Mouse (Mus musculus) hindbrain, embryonic 11.5 days (tissue): Measurements from ENCODE around the gene Cyp4f40. TPM values are rescaled to one million over a fixed set of nuclear protein-coding genes. Genes with fewer than 3 reads are reported as not detected.
"Not testable (repeated sequence)": the region's sequence is repeated elsewhere in the genome, so short reads cannot be mapped to it uniquely, and the experiment has no call there.

ENCODE experiments used
- ATAC-seq: fragments of 200-750 bp; cut with Nextera tagmentation; 2 replicates; pipeline ENCODE4 v1.8.0; 2017; ENCODE audit warnings: mild to moderate bottlenecking, moderate TSS enrichment, moderate library complexity; ENCODE audit not compliant: low FRiP score
- DNase-seq: peaks from one replicate; pipeline ENCODE4 v3.0.0-alpha.2; 2015; ENCODE audit warnings: low spot score
- H3K27ac ChIP-seq: fragments of 300-500 bp; sonication (generic); 2 replicates; pipeline ENCODE4 v1.5.1; 2014; ENCODE audit warnings: mild to moderate bottlenecking, low read depth, low read length
- H3K27me3 ChIP-seq: fragments of 300-500 bp; sonication (generic); 2 replicates; pipeline ENCODE4 v1.6.1; 2014; ENCODE audit warnings: mild to moderate bottlenecking, low read length, moderate library complexity, mixed read lengths; ENCODE audit not compliant: control insufficient read depth, insufficient read depth
- H3K36me3 ChIP-seq: fragments of 300-500 bp; sonication (generic); 2 replicates; pipeline ENCODE4 v1.6.1; 2014; ENCODE audit warnings: mild to moderate bottlenecking, low read length, moderate library complexity, mixed read lengths; ENCODE audit not compliant: control insufficient read depth, insufficient read depth
- H3K4me1 ChIP-seq: fragments of 300-500 bp; sonication (generic); replicated peaks from 2 replicates; pipeline ENCODE4 v1.6.1; 2014; ENCODE audit warnings: low read length, mixed read lengths; ENCODE audit not compliant: control insufficient read depth, insufficient read depth
- H3K4me2 ChIP-seq: fragments of 300-500 bp; sonication (generic); replicated peaks from 2 replicates; pipeline ENCODE4 v1.6.1; 2014; ENCODE audit warnings: mild to moderate bottlenecking, low read depth, low read length
- H3K4me3 ChIP-seq: fragments of 300-500 bp; sonication (generic); 2 replicates; pipeline ENCODE4 v1.5.1; 2014; ENCODE audit warnings: low read depth, low read length
- H3K9ac ChIP-seq: fragments of 300-500 bp; sonication (generic); 2 replicates; pipeline ENCODE4 v1.6.1; 2014; ENCODE audit warnings: low read depth, low read length
- H3K9me3 ChIP-seq: fragments of 300-500 bp; sonication (generic); 2 replicates; pipeline ENCODE4 v1.6.1; 2016; ENCODE audit warnings: low read length; ENCODE audit not compliant: control insufficient read depth
- WGBS: fragments of 180-500 bp; shearing (Covaris S2); extraction: QIAGEN DNeasy Blood & Tissue Kit; methylation state at CpG from one replicate; pipeline ENCODE4 v1.1.7; 2014; 5-methylcytosine and 5-hydroxymethylcytosine counted together
- polyA plus RNA-seq: library from polyadenylated mRNA; unstranded; fragments of >200 nt; fragmentation: Nextera tagmentation; extraction: Ambion mirVana; gene quantifications from 2 replicates; pipeline ENCODE4 v1.2.1, GENCODE M21; 2014

Cyp4f40 gene
- polyA plus RNA-seq, 1 experiment from 2014 or later = not detected

DNA sequence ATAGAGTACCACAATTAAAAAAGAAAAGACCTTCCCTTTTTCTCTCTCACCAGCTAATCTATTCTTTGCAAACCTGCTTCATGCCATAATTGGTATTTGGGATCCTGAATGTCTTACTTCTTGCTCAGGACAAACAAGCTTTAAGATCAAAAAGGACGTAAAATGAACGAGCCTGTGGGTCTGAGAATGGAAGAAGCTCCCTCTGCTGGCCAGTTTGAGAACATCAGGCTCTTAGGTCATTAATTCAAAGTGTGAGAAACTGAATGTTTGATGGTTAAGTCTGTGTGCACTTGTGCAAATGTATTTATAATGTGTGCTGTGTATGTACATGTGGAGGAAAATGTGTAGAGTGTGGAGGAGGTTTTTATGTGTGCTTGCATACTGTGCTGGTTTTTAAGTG lies 21.7 kb downstream of the Cyp4f40 start:
- H3K9me3 ChIP-seq = no peaks in the 10 kb centered on the region
- no peak overlapping the region for H3K27ac ChIP-seq
- no peaks in the 10 kb centered on the region for H3K27me3 ChIP-seq
- H3K4me1 ChIP-seq = no peaks in the 10 kb centered on the region
- no peaks in the 10 kb centered on the region for H3K36me3 ChIP-seq
- H3K9ac ChIP-seq = no peak overlapping the region
- DNase-seq (peak; percentile 72), ATAC-seq (no peak)
- no peak overlapping the region for H3K4me2 ChIP-seq
- H3K4me3 ChIP-seq = no peak overlapping the region
- 37% methylated on average over 2 of the region's 2 CpGs for WGBS

- Histone ChIP-seq H3K9me3 (no peaks in the 10 kb centered on the region), H3K9ac (no peak within 1 kb of the TSS), H3K27me3 (no peaks in the 10 kb centered on the region), H3K4me3 (no peak within 1 kb of the TSS), H3K36me3 (no peaks in the 10 kb centered on the region), H3K27ac (no peak within 1 kb of the TSS), H3K4me2 (no peak within 1 kb of the TSS), H3K4me1 (no peaks in the 10 kb centered on the region)
- WGBS = 18% methylated on average over 7 of the region's 7 CpGs
- DNase-seq (peak; percentile 19), ATAC-seq (0 out of 2 replicates have a peak, but pooled peaks have one; percentile 54)
These were observed 26.5 kb downstream of the Cyp4f40 start, which contains the start of gene Cyp4f15 for GRCm38 (mm10) chr17:32685048-32685750. Cyp4f15 (plus strand) TSS chr17:32685627.

GRCm38 (mm10) chr17:32686722-32687121 lies 28.0 kb downstream of the Cyp4f40 start:
- DNase-seq = no peak
- no peak for ATAC-seq
- no peak overlapping the region for H3K4me2 ChIP-seq
- no peaks in the 10 kb centered on the region for H3K4me1 ChIP-seq
- 97% methylated on average over 5 of the region's 5 CpGs for WGBS
- H3K9ac ChIP-seq = no peak overlapping the region
- no peaks in the 10 kb centered on the region for H3K36me3 ChIP-seq
- H3K4me3 ChIP-seq = no peak overlapping the region
- H3K27ac ChIP-seq = no peak overlapping the region
- H3K27me3 ChIP-seq = no peaks in the 10 kb centered on the region
- H3K9me3 ChIP-seq = no peaks in the 10 kb centered on the region

DNA sequence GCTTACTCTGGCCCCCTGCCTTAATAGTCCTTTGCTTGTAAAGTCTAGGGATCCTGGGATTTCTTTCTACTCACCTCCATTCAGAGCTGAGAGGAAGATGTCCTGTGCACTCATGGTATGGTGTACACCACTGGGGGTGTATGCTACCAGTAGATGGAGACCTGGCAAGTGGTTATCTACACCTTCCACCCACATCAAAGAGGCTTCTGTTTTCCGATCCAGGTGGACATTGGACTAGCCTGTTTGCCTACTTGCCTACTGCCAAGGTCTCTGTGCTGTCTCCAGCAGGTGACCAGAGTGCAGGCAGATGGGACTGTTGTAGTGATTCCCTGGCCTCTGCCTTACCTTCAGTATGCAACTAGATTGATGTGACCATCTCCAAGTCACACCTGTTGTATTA lies 32.3 kb downstream of the Cyp4f40 start:
- 90% methylated on average over 1 of the region's 1 CpGs for WGBS
- no peaks in the 10 kb centered on the region for H3K27me3 ChIP-seq
- no peak overlapping the region for H3K27ac ChIP-seq
- no peaks in the 10 kb centered on the region for H3K36me3 ChIP-seq
- no peaks in the 10 kb centered on the region for H3K9me3 ChIP-seq
- H3K4me2 ChIP-seq = no peak overlapping the region
- no peak overlapping the region for H3K4me3 ChIP-seq
- ATAC-seq (no peak), DNase-seq (no peak)
- no peak overlapping the region for H3K9ac ChIP-seq
- H3K4me1 ChIP-seq = no peaks in the 10 kb centered on the region

GRCm38 (mm10) chr17:32702826-32703225 lies 44.1 kb downstream of the Cyp4f40 start:
- ATAC-seq (no peak), DNase-seq (no peak)
- WGBS = 52% methylated on average over 22 of the region's 22 CpGs
- Histone ChIP-seq H3K27ac (no peak overlapping the region), H3K9ac (no peak overlapping the region), H3K4me2 (no peak overlapping the region), H3K4me3 (no peak overlapping the region), H3K9me3 (peaks cover 3% of the 10 kb centered on the region; the same call in 1 of the 2 replicates), H3K4me1 (no peaks in the 10 kb centered on the region), H3K36me3 (no peaks in the 10 kb centered on the region), H3K27me3 (no peaks in the 10 kb centered on the region)

GRCm38 (mm10) chr17:32710541-32710940 lies 51.8 kb downstream of the Cyp4f40 start:
- H3K4me1 ChIP-seq, H3K4me2 ChIP-seq, H3K27me3 ChIP-seq, ATAC-seq, H3K36me3 ChIP-seq, H3K9ac ChIP-seq, H3K27ac ChIP-seq, DNase-seq, H3K9me3 ChIP-seq, H3K4me3 ChIP-seq: not testable (repeated sequence)

DNA sequence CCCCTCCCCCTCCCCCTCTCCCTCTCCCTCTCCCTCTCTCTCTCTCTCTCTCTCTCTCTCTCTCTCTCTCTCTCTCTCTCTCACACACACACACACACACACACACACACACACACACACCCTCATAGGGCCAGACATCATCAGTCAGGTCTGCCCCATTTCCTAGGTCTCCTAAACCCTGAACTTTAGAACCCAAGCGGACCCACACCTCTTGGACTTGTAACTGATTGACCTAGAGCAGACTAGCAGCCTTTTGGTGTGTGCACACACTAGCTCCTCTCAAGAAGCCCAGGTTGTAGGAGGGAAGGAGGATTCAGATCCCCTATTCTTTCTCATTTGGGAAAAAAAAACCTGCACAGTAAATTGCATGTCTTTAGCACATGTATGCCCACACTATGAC lies 63.5 kb downstream of the Cyp4f40 start:
- H3K27me3 ChIP-seq, H3K9ac ChIP-seq, H3K27ac ChIP-seq, DNase-seq, H3K4me3 ChIP-seq, H3K4me1 ChIP-seq, H3K4me2 ChIP-seq, ATAC-seq, H3K36me3 ChIP-seq, H3K9me3 ChIP-seq: not testable (repeated sequence)
- 87% methylated on average over 1 of the region's 1 CpGs for WGBS

GRCm38 (mm10) chr17:32722771-32723170 lies 64.1 kb downstream of the Cyp4f40 start:
- ATAC-seq (no peak), DNase-seq (no peak)
- Histone ChIP-seq H3K4me2 (no peak overlapping the region), H3K27me3 (no peaks in the 10 kb centered on the region), H3K4me1 (no peaks in the 10 kb centered on the region), H3K9me3 (no peaks in the 10 kb centered on the region), H3K36me3 (no peaks in the 10 kb centered on the region), H3K9ac (no peak overlapping the region), H3K27ac (no peak overlapping the region), H3K4me3 (no peak overlapping the region)
- 83% methylated on average over 7 of the region's 7 CpGs for WGBS

- H3K9me3 ChIP-seq, H3K4me3 ChIP-seq, H3K36me3 ChIP-seq, H3K4me2 ChIP-seq, H3K27me3 ChIP-seq, H3K27ac ChIP-seq, ATAC-seq, DNase-seq, H3K4me1 ChIP-seq, H3K9ac ChIP-seq: not testable (repeated sequence)
These were observed 67.7 kb downstream of the Cyp4f40 start for GRCm38 (mm10) chr17:32726360-32726759.
